In genomic region chr7:38215697-38216096, GRCm38 (mm10) we compare ENCODE assay signal across 20 mouse cellular contexts.
"Had no signal": no experiment of that assay in that cellular context is flagged by ENCODE, and none has a peak within 500 bp of the region (broad histone marks: within the 10 kb centered on the region; RNA-seq: fewer than 3 reads in every experiment).

No protein-coding gene starts in this region.

- H3K27ac ChIP-seq: liver, embryonic 13.5 days; liver, embryonic 15.5 days; lung, embryonic 15.5 days; macrophage; midbrain, embryonic 10.5 days; midbrain, embryonic 12.5 days; neural tube, embryonic 13.5 days; neural tube, embryonic 15.5 days had no signal

- H3K27me3 ChIP-seq: liver, embryonic 13.5 days; liver, embryonic 15.5 days; lung, embryonic 15.5 days; megakaryocyte, embryonic 14.5 days; midbrain, embryonic 12.5 days; neural tube, embryonic 13.5 days; neural tube, embryonic 15.5 days had no signal

- DNase-seq: liver, embryonic 13.5 days; liver, postnatal 0 days; lung, adult 2 months; lung, postnatal 14 days; lung, postnatal 36 days; midbrain, embryonic 14.5 days; retina, postnatal 1 day; right cerebral cortex, adult 18-20 months; right cerebral cortex, postnatal 25 days; right cerebral cortex, postnatal 4 days; spleen, adult 18-20 months had no signal

- H3K4me1 ChIP-seq: lung, embryonic 15.5 days; midbrain, embryonic 10.5 days; midbrain, embryonic 12.5 days; neural tube, embryonic 13.5 days; neural tube, embryonic 15.5 days had no signal

- H3K4me3 ChIP-seq: liver, embryonic 13.5 days; liver, embryonic 15.5 days; lung, embryonic 15.5 days; megakaryocyte, embryonic 14.5 days; midbrain, embryonic 10.5 days; midbrain, embryonic 12.5 days; myocyte; neural tube, embryonic 13.5 days; neural tube, embryonic 15.5 days had no signal

- H3K36me3 ChIP-seq: liver, embryonic 13.5 days; liver, embryonic 15.5 days; midbrain, embryonic 12.5 days; neural tube, embryonic 13.5 days; neural tube, embryonic 15.5 days had no signal
